Mouse (Mus musculus) gastrocnemius, adult 2 months (tissue): ENCODE results near the gene Necap2. TPM values are rescaled to one million over a fixed set of nuclear protein-coding genes. Genes with fewer than 3 reads are reported as not detected.

Experiments
- DNase-seq: peaks from one replicate; pipeline ENCODE4 v3.0.0; 2022
- H3K27ac ChIP-seq: fragments of 200-600 bp; 2 replicates; pipeline ENCODE4 v1.8.1; 2022; ENCODE audit warnings: mild to moderate bottlenecking
- H3K4me3 ChIP-seq: fragments of 200-600 bp; 2 replicates; pipeline ENCODE4 v1.8.1; 2022; ENCODE audit warnings: mild to moderate bottlenecking, moderate library complexity
- CTCF ChIP-seq: fragments of 200-600 bp; IDR thresholded peaks from 2 replicates; pipeline ENCODE4 v1.8.1; 2022; ENCODE audit warnings: antibody characterized with exemption, mild to moderate bottlenecking, moderate library complexity
- intact Hi-C: fragments of 180-260 bp; cut with DNase I; formaldehyde crosslinking; loops from one replicate; pipeline ENCODE4 v1.15.1; 2025
- total RNA-seq, 2 experiments: library from RNA; stranded (reverse); gene quantifications; 2 replicates each; pipeline ENCODE4 v1.2.3; 2021

Gene Necap2
- total RNA-seq, 2 experiments from 2014 or later: 13.1 to 16.5 TPM

DNA sequence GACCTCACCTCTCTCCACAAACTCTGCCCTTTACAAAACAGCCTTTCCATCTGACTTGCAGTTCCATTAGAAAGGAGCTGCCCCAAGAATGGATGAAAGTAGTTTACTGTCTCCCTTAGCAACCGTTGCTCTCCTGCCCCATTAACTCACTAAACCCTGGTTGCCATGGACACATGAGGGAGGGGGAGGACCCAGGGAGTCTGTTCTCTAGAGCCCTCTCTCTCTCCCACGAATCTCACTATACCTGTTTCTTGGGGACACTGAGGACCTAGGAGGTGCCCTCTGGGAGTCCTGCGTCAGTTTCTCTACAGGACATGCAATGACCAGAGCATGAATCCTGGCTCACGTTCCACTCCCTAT is 28.7 kb downstream of the Necap2 start:
- no peak overlapping the region for H3K27ac ChIP-seq
- no peak overlapping the region for H3K4me3 ChIP-seq
- TF ChIP-seq CTCF: no peak
- no peak for DNase-seq
- intact Hi-C loops: no loop called here

DNA sequence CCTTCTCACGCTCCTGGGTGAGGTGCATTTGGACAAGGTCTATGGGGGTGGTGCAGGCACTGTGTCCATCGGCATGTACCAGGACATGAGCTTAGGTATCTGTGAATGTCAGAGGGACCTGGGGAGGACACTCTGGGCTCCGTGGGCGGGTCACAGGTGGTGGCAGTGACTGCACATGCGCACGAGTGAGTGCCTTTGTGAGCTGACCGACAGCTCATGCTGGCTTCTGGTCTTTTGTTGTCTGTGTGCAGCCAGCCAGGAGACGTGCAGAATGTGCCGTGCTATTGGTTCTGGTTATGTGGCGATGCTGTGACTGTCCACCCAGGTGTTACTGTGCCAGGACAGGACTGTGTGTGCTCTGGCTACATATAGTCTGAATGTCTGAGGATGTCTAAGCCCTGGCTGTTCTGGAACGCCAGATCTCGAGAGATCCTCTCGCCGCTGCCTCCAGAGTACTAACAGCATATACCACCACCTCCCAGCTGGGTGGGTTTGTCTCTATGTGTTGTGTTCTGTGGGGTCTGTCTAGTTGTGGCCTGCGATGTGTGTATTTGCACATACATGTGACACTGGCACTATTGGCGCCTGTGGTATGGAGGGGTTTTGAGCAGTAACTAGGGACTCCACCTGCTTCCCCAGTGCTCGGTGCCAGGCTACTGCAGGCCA is 29.2 kb downstream of the Necap2 start:
- Histone ChIP-seq H3K4me3 (no peak overlapping the region), H3K27ac (no peak overlapping the region)
- TF ChIP-seq CTCF: no peak
- intact Hi-C loops: no loop called here
- DNase-seq: no peak

- TF ChIP-seq CTCF: peak; percentile 90
- Histone ChIP-seq H3K27ac (no peak overlapping the region), H3K4me3 (no peak overlapping the region)
- DNase-seq: peak; percentile 65
- intact Hi-C loops: loop anchor here (1.0 to 2.0 kb wide), 2 partner anchors 20 to 24 kb away; no protein-coding TSS in a partner anchor
These were observed 33.3 kb downstream of the Necap2 start for GRCm38 (mm10) chr4:141044816-141045215.

DNA sequence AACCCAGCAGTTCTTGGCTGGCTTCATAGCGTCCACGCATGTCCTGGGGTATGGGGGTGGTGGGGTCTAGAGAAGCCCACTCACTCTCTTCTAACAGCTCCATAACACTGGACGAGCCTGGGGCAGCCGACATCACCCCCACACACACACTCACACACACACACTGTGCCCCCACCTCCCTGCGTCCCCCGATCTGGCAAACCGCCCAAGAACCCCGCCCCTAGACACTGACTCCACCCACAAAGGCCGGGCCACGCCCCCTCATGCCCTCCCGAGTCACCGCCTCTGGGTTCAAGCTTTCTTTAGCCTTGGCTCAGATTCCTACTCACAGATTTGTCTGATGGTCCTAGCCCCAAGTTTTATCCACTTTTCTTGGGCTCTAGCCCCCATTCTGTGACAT is 37.0 kb downstream of the Necap2 start:
- TF ChIP-seq CTCF: no peak
- no peak for DNase-seq
- Histone ChIP-seq H3K4me3 (no peak overlapping the region), H3K27ac (no peak overlapping the region)
- intact Hi-C loops: no loop called here

DNA sequence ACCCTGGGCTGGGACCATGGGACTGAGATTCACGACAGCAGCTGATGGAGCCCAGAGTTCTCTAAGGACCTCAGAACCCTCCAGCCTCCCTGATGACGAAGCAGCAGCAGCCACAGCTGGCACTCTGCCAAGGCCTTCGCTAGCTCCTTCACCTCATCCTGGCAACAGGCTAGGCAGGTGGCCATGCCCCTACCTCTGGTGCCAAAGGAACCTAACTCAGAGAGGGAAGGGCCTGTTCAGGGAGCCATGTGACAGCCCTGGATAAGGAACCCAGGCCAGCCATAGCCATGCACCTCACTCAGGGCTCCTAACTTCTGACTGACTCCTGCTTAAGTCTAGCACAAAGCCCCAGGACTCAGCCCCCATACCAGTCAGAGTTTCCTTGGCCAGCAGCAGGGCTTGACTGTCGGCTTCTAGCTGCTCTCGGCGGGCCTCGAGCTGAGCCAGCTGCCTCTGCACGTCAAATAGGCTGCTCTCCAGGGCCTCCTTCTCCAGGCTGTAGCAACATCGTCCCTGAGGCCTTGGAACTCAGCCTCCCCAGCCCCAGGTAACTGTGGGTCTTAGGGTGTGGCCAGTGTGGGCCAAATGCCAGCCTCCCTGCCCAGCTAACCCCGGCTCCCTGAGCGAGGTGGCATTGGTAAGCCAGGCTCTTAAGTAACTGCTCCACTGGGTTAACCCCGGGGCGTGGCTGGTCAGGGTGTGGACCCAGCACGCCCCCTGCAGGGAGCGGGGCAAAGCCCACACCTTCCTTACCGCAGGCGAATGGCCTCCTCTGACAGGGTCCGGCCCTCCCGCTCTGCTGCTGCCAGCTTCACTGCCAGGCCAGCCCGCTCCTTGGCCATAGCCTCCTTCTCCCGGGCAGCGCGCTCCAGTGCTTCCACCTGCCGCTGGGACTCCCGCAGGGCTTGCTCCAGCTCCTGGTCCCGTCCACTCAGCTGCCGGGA is 44.3 kb downstream of the Necap2 start:
- intact Hi-C loops: loop anchor here (10.0 kb wide), 1 partner anchor 249 kb away; no protein-coding TSS in a partner anchor
- peak; percentile 52 for TF ChIP-seq CTCF
- peak; percentile 78 for DNase-seq
- Histone ChIP-seq H3K4me3 (peak overlapping the region; percentile 32; the same call in 1 of the 2 replicates), H3K27ac (peak overlapping the region; percentile 72)

- H3K27ac ChIP-seq: peak overlapping the region; percentile 88
- intact Hi-C loops: loop anchor here (1.0 to 10.0 kb wide), 2 partner anchors 67 to 247 kb away; no protein-coding TSS in a partner anchor
- DNase-seq: peak; percentile 91
These were observed 46.4 kb downstream of the Necap2 start for GRCm38 (mm10) chr4:141031733-141032132.

GRCm38 (mm10) chr4:141030541-141031206 is 47.5 kb downstream of the Necap2 start:
- peak; percentile 61 for DNase-seq
- intact Hi-C loops: loop anchor here (1.0 to 10.0 kb wide), 2 partner anchors 66 to 246 kb away; no protein-coding TSS in a partner anchor
- TF ChIP-seq CTCF: no peak
- peak overlapping the region; percentile 88 for H3K27ac ChIP-seq
- peak overlapping the region; percentile 37 for H3K4me3 ChIP-seq

More at GRCm38 (mm10) chr4:141031733-141032132, 46.4 kb downstream of the Necap2 start:
- TF ChIP-seq CTCF: peak; percentile 97
- H3K4me3 ChIP-seq: no peak overlapping the region

- intact Hi-C loops: no loop called here
- H3K4me3 ChIP-seq: no peak overlapping the region
- no peak overlapping the region for H3K27ac ChIP-seq
- TF ChIP-seq CTCF: no peak
- DNase-seq: no peak
These were observed 53.2 kb downstream of the Necap2 start for GRCm38 (mm10) chr4:141024992-141025391.

DNA sequence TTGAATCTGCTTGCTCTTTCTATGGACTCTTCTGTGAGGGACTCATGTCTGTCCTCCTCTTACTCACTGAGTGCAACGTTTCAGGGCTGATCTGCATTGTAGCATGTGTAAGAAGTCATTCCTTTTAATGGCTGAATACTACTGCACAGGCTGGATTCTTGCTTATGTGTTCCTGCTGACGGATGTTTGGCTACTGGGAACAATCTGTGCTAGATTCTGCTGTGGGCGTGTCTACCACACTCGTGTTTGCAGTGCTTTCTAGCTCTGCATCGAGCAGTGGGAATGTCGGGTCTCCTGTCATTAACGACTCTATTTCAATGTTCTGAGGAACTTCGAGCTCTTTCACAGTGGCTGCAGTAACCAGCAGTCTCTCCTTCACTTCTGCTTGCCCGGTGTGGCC is 54.1 kb downstream of the Necap2 start:
- no peak overlapping the region for H3K4me3 ChIP-seq
- intact Hi-C loops: no loop called here
- DNase-seq: no peak
- no peak overlapping the region for H3K27ac ChIP-seq
- TF ChIP-seq CTCF: no peak

DNA sequence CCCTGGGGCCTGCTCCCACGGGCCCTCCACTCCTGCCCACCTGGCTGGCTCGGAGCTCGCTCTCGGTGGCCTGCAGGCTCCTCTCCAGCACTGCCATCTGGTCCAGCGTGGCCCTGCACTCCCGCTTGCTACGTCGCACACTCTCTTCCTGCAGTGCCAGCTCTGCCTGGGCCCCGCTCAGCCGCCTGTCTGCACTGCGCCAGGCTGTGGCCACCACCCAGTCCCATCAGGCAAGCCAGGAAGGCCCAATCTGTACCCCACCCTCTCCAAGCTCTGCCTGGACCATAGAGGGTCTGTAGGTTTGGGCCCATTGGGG is 56.6 kb downstream of the Necap2 start:
- intact Hi-C loops: no loop called here

GRCm38 (mm10) chr4:141020811-141021613 is 57.1 kb downstream of the Necap2 start:
- intact Hi-C loops: no loop called here

More for the DNA sequence above, 56.6 kb downstream of the Necap2 start:
- Histone ChIP-seq H3K4me3 (no peak overlapping the region), H3K27ac (peak overlapping the region; percentile 54; the same call in 1 of the 2 replicates)
- TF ChIP-seq CTCF: no peak
- DNase-seq: no peak

GRCm38 (mm10) chr4:141020220-141020619 is 57.9 kb downstream of the Necap2 start:
- TF ChIP-seq CTCF: no peak
- Histone ChIP-seq H3K4me3 (no peak overlapping the region), H3K27ac (no peak overlapping the region)
- intact Hi-C loops: no loop called here
- no peak for DNase-seq

More at GRCm38 (mm10) chr4:141020811-141021613, 57.1 kb downstream of the Necap2 start:
- H3K27ac ChIP-seq: peak overlapping the region; percentile 54; the same call in 1 of the 2 replicates
- TF ChIP-seq CTCF: no peak
- no peak overlapping the region for H3K4me3 ChIP-seq
- peak; percentile 61 for DNase-seq
